Mouse (Mus musculus) intestine, embryonic 15.5 days (tissue): ENCODE measurements around the gene H1foo. TPM values are rescaled to one million over a fixed set of nuclear protein-coding genes. Genes with fewer than 3 reads are reported as not detected.

ENCODE experiments used
- ATAC-seq: fragments of 200-750 bp; cut with Nextera tagmentation; 2 replicates; pipeline ENCODE4 v1.8.0; 2017; ENCODE audit warnings: moderate TSS enrichment, moderate library complexity
- H3K27ac ChIP-seq: fragments of 300-500 bp; sonication (generic); 2 replicates; pipeline ENCODE4 v1.5.1; 2015; ENCODE audit warnings: mild to moderate bottlenecking, inconsistent platforms
- H3K27me3 ChIP-seq: fragments of 300-500 bp; sonication (generic); replicated peaks from 2 replicates; pipeline ENCODE4 v1.6.1; 2015; ENCODE audit warnings: inconsistent platforms
- H3K36me3 ChIP-seq: fragments of 300-500 bp; sonication (generic); 2 replicates; pipeline ENCODE4 v1.6.1; 2015; ENCODE audit warnings: inconsistent platforms
- H3K4me1 ChIP-seq: fragments of 300-500 bp; sonication (generic); replicated peaks from 2 replicates; pipeline ENCODE4 v1.6.1; 2015; ENCODE audit warnings: inconsistent platforms
- H3K4me2 ChIP-seq: fragments of 300-500 bp; sonication (generic); replicated peaks from 2 replicates; pipeline ENCODE4 v1.6.1; 2015; ENCODE audit warnings: mild to moderate bottlenecking, inconsistent platforms
- H3K4me3 ChIP-seq: fragments of 300-500 bp; sonication (generic); replicated peaks from 2 replicates; pipeline ENCODE4 v1.5.1; 2015; ENCODE audit warnings: inconsistent platforms
- H3K9ac ChIP-seq: fragments of 300-500 bp; sonication (generic); 2 replicates; pipeline ENCODE4 v1.6.1; 2015; ENCODE audit warnings: inconsistent platforms
- H3K9me3 ChIP-seq: fragments of 300-500 bp; sonication (generic); 2 replicates; pipeline ENCODE4 v1.6.1; 2016; ENCODE audit warnings: inconsistent platforms
- WGBS: fragments of 180-500 bp; shearing (Covaris S2); methylation state at CpG from one replicate; pipeline ENCODE4 v1.1.7; 2015; 5-methylcytosine and 5-hydroxymethylcytosine counted together
- polyA plus RNA-seq: library from polyadenylated mRNA; unstranded; fragments of >200 nt; fragmentation: Nextera tagmentation; extraction: Ambion mirVana; gene quantifications from 2 replicates; pipeline ENCODE4 v1.2.1, GENCODE M21; 2015

Gene H1foo
- polyA plus RNA-seq, 1 experiment from 2014 or later: not detected

DNA sequence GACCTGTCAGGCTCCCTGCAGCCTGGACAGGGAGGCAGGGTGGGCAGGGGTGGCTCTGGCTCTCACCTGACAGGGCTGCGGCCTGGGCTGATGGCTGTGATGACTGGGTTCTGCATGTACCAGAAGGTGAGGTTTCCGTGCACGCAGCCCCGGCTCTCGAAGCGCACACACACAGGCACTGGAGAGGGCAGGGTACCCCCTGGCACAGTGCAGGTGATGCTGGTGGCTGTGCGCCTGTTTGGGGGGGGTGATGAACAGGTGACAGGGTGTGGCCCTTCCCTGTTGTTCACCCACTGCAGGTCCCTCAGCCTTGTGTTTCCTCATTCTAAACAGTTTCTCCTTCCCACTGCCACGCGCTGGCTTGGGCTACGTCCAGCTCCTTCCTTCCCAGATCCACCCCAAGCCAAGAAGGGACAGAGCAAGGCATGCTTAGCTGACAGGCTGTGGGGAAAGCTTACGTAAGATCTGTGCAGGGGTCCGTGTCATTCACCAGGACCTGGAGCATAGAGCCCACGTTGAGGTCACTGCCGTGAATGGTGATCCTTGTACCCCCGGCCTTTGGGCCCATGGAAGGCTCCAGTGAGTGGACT is 22.6 kb downstream of the H1foo start:
- no peak for ATAC-seq
- Histone ChIP-seq H3K36me3 (peaks cover 10% of the 10 kb centered on the region), H3K9ac (no peak overlapping the region), H3K27ac (no peak overlapping the region), H3K4me1 (peaks cover 13% of the 10 kb centered on the region), H3K4me2 (no peak overlapping the region), H3K4me3 (no peak overlapping the region), H3K27me3 (no peaks in the 10 kb centered on the region), H3K9me3 (no peaks in the 10 kb centered on the region)
- 90% methylated on average over 15 of the region's 15 CpGs for WGBS

DNA sequence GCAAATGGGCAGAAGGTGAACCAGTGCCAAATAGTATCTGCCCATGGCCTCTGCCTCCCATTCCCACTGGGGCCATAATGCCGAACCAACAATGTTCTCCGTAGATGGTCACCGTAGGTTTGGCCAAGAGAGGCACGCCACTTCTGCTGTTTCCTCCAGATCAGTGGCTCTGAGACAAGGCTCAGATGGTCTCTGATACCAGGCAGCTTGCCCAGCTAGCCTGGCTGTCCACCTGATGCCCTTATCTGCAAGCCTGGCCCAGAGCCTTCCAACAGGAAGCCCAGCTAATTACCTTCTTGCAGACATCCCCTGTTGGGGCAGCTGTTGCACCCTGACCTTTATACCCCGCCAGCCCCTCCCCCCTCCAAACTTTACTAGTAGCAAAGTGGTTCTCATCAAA is 23.3 kb downstream of the H1foo start:
- Histone ChIP-seq H3K36me3 (peaks cover 10% of the 10 kb centered on the region; the same call in 1 of the 2 replicates), H3K27me3 (no peaks in the 10 kb centered on the region)

DNA sequence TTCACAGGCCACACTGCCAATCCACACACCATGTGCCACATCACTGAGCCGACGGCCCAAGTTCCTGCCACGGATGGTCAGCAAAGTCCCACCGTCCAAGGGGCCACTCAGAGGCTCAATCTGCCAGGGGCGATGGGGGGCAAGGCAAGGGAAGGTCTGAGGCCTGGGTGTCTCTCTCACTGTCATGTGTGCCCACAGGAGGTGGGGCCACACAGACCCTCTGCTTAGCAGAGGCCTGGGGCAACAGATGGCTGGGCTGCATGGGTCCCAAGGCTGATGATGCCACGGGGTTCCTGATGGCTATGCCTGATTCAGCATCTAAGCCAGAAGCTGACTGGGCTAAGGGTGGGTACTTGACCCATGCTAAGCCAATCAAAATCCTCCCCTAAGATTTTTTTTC is 24.0 kb downstream of the H1foo start:
- 87% methylated on average over 6 of the region's 6 CpGs for WGBS
- H3K27me3 ChIP-seq: no peaks in the 10 kb centered on the region
- no peak for ATAC-seq
- no peak overlapping the region for H3K4me3 ChIP-seq
- peaks cover 10% of the 10 kb centered on the region; the same call in 1 of the 2 replicates for H3K36me3 ChIP-seq
- H3K4me1 ChIP-seq: peaks cover 25% of the 10 kb centered on the region
- no peak overlapping the region for H3K4me2 ChIP-seq
- no peaks in the 10 kb centered on the region for H3K9me3 ChIP-seq
- no peak overlapping the region for H3K9ac ChIP-seq
- H3K27ac ChIP-seq: no peak overlapping the region

More for the DNA sequence above, 23.3 kb downstream of the H1foo start:
- H3K9me3 ChIP-seq: no peaks in the 10 kb centered on the region
- ATAC-seq: no peak
- no peak overlapping the region for H3K27ac ChIP-seq
- peaks cover 20% of the 10 kb centered on the region for H3K4me1 ChIP-seq
- H3K4me3 ChIP-seq: no peak overlapping the region
- no peak overlapping the region for H3K9ac ChIP-seq
- WGBS: 82% methylated on average over 5 of the region's 5 CpGs
- H3K4me2 ChIP-seq: no peak overlapping the region

DNA sequence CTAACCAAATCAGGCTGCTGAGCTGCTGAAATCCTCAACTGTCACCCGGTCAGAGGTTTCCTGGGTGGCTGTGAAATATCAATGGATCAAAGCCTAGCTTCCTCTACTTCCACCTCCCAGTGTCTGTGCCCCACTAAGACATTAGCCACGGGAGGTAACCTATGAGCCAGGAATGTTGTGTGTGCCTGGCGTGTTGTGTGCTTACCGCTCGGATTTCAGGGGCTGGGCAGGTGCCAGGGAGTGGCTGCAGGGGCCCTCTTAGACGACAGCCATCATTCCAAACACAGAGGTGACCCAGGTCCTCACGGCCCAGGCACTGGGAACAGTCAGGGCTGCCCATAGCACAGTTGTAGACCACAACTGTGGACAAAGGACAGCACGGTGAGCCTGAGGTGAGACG is 24.4 kb downstream of the H1foo start:
- no peaks in the 10 kb centered on the region for H3K9me3 ChIP-seq
- no peak overlapping the region for H3K27ac ChIP-seq
- no peak overlapping the region for H3K4me2 ChIP-seq
- no peak overlapping the region for H3K4me3 ChIP-seq
- peaks cover 25% of the 10 kb centered on the region for H3K4me1 ChIP-seq
- no peak overlapping the region for H3K9ac ChIP-seq
- WGBS: 75% methylated on average over 9 of the region's 9 CpGs
- no peaks in the 10 kb centered on the region for H3K27me3 ChIP-seq
- ATAC-seq: no peak
- peaks cover 9% of the 10 kb centered on the region; the same call in 1 of the 2 replicates for H3K36me3 ChIP-seq

DNA sequence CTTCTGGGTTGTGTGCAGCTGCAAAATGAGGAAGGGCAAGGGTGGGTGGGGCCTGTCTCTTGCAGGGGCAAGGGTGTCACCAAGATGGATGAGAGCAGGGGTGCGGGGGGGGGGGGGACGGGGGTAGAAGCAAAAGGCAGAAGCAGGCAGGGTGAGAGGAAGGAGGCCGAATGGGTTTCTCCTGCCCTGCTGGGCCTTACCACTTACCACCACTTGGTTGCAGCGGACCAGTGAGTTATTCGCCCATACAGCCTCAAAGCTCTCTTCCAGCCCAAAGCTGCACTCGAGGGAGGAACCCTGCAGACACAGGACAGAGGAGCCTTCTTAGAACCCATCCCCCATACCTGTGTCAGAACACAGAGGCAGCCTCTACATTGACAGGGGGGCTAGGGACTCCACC is 25.2 kb downstream of the H1foo start:
- ATAC-seq: no peak
- Histone ChIP-seq H3K4me3 (no peak overlapping the region), H3K27ac (no peak overlapping the region), H3K9ac (no peak overlapping the region), H3K4me1 (peaks cover 25% of the 10 kb centered on the region), H3K4me2 (no peak overlapping the region), H3K36me3 (peaks cover 7% of the 10 kb centered on the region; the same call in 1 of the 2 replicates), H3K27me3 (no peaks in the 10 kb centered on the region), H3K9me3 (no peaks in the 10 kb centered on the region)
- WGBS: 73% methylated on average over 4 of the region's 6 CpGs

DNA sequence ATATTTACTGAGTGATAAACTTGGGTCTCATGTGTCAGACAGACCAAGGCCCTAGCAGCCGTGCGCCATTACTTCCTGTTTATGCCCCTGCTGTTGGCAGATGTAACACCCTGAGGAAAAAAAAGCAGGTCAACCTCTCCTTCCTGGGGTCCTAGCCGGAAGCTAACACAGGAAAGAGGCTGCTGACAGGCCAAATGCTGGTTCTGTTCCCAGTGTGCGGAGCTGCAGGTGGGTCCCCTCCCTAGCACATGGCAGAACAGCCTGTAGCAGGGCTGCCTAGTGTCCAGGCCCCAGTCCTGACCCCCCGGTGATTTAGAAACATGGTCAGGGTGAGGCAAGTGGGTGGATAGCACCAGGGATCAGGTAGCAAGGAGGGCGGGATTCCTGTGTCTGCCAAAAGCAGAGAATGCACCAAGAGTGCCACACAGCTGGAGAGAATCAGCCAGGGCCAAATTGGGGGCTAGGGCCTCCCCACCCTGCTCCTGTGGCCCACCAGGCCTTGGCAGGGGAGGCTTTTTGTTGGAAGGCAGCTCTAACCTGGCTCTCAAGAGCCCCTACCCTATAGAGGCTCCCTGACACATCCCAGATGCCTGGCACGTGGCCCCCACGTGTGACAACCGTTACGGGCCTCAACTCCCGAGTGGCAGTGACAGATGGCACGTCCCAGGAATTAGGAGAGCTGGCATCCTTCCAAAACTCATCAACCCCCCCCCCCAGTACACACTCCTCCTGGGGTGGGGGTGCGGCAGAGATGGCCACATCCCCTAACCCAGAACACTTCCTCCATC is 26.7 kb downstream of the H1foo start:
- no peak for ATAC-seq
- WGBS: 39% methylated on average over 13 of the region's 13 CpGs
- Histone ChIP-seq H3K4me3 (no peak overlapping the region), H3K27ac (no peak overlapping the region), H3K27me3 (no peaks in the 10 kb centered on the region), H3K36me3 (peaks cover 12% of the 10 kb centered on the region; the same call in 1 of the 2 replicates), H3K4me1 (peaks cover 25% of the 10 kb centered on the region), H3K9me3 (no peaks in the 10 kb centered on the region), H3K4me2 (no peak overlapping the region), H3K9ac (no peak overlapping the region)

DNA sequence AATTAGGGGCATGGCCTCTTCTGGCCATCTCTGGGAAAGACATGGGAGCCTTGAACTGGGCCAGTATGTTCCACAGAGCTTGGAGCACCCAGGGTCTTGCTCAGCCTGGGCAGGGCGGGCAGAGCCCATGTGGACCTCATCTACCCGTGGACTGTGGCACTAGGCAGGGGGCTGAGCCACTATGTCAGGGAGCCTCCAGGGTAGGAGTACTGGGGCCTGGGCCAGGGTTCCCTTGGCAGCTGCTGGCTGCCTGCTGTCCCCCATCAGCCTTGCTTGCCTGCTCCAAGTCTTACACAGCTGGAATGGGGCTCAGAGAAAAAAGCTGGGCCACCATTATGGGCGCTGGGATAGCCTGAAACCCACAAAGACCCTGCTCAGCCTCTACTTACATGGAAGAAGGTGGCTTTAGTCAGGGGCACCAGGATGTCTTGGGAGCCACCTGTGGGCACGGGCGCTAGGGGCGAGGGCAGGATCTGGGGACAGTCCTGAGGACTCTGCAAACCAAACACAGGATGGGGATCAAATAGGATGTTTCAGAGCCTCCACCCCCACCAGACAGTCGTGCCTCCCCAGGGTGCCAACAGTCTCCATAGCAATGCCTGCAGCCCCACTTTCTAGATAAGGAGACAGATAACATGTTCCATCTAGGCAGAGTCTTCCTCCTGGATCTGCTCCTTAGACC is 27.5 kb downstream of the H1foo start:
- 77% methylated on average over 7 of the region's 7 CpGs for WGBS
- peaks cover 12% of the 10 kb centered on the region; the same call in 1 of the 2 replicates for H3K36me3 ChIP-seq
- no peak overlapping the region for H3K4me2 ChIP-seq
- no peak overlapping the region for H3K27ac ChIP-seq
- peaks cover 25% of the 10 kb centered on the region for H3K4me1 ChIP-seq
- H3K4me3 ChIP-seq: no peak overlapping the region
- H3K27me3 ChIP-seq: no peaks in the 10 kb centered on the region
- no peaks in the 10 kb centered on the region for H3K9me3 ChIP-seq
- no peak overlapping the region for H3K9ac ChIP-seq
- no peak for ATAC-seq

DNA sequence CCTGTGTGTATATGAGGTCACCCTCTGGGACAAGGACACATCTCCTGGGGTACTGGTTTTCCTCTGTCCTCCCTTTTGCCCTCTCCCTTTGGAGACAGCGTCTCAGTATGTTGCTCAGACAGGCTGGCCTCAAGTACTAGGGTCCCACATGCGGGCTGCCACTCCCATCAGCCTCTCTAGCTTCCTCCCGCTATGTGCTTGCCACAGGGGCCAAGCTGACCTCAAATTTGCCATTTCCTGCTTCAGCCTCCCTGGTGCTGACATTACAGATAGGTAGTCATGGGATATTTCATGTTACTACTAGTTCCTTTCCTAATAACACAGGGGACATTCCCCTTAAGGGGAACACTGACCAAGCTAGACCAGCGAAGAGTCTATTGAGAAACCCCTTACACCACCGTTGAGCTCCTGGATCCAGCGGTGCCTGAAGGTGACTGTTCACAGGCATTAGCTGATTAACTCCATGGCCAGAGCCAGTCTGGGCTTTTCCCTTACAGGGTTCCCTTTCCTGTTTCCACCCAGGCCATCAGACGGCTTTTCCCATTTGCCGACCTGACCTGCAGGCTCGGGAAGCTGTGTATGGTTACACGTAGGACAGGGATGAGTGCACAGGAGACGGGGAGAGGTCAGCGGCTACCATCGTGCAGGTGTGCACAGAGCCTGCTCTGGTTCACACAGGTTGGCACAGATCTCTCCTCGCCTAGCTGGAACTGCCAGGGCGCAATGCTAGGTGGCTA is 28.6 kb downstream of the H1foo start:
- Histone ChIP-seq H3K9ac (no peak overlapping the region), H3K36me3 (0 out of 2 replicates have a peak, but pooled peaks cover 5% of the 10 kb centered on the region), H3K4me3 (no peak overlapping the region), H3K27ac (no peak overlapping the region), H3K9me3 (no peaks in the 10 kb centered on the region), H3K4me1 (peaks cover 25% of the 10 kb centered on the region), H3K4me2 (no peak overlapping the region), H3K27me3 (no peaks in the 10 kb centered on the region)
- 89% methylated on average over 15 of the region's 15 CpGs for WGBS
- no peak for ATAC-seq

DNA sequence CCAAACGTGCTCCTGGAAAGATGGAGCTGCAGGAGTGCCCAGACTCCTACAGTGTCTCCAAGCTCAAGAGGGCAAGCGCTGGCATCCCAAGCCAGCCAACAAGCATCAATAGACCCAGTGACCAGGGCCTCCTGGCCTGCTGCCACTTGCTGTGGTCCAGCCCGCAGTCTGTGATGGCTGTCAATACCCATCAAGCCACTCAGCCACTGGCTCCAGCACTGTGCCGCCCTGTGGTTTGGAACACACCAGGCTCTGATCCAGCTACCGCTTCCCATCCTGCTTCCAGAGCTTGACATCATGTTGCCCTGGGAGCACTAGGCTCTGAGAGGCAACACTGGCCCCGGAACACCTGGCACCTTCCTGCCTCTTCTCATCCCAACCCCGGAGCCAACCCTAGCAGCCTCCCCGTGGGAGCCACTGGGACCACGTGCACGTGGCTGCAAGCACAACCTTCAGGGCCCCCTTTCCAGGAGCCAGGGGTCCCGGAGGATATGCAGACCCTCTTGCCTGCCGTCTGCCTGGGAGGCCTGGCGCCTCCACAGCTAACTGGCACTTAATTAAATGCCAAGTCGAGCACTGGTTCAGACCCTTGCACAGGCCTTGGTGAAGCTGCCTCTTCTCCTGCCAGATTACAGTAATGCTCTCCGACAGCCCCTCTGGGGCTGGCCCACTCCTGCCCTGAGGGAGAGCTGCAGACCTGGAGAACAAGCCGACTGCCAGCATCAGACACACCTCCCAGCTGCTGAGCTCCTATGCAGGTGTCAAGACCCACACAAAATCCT is 29.3 kb downstream of the H1foo start:
- Histone ChIP-seq H3K9ac (no peak overlapping the region), H3K36me3 (0 out of 2 replicates have a peak, but pooled peaks cover 5% of the 10 kb centered on the region), H3K27me3 (no peaks in the 10 kb centered on the region), H3K9me3 (no peaks in the 10 kb centered on the region), H3K27ac (peak overlapping the region; percentile 40), H3K4me2 (no peak overlapping the region), H3K4me3 (no peak overlapping the region), H3K4me1 (peaks cover 28% of the 10 kb centered on the region)
- no peak for ATAC-seq
- 78% methylated on average over 16 of the region's 16 CpGs for WGBS

DNA sequence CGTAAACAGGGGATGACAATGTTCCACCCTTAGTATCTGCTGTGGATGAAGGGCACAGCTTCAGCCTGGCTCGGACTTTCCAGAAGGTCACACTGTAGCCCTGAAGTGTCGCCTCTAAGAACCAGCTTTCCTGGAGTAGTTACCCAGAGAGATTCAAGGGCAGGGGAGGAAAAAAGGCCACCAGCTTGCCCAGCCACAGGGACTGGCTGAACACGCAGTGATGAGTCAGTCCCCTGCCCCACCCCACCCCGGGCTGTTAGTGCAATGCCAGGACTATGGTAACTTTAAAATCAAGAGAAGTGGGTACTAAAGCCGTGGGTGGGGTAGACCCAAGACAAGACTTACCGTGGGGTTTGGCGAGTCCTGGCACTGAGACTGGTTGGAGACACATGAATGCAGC is 30.9 kb downstream of the H1foo start:
- no peak overlapping the region for H3K9ac ChIP-seq
- no peak for ATAC-seq
- H3K9me3 ChIP-seq: no peaks in the 10 kb centered on the region
- no peak overlapping the region for H3K4me3 ChIP-seq
- 0 out of 2 replicates have a peak, but pooled peaks cover 5% of the 10 kb centered on the region for H3K36me3 ChIP-seq
- H3K4me2 ChIP-seq: no peak overlapping the region
- WGBS: 83% methylated on average over 8 of the region's 8 CpGs
- no peak overlapping the region for H3K27ac ChIP-seq
- peaks cover 32% of the 10 kb centered on the region for H3K4me1 ChIP-seq
- no peaks in the 10 kb centered on the region for H3K27me3 ChIP-seq

DNA sequence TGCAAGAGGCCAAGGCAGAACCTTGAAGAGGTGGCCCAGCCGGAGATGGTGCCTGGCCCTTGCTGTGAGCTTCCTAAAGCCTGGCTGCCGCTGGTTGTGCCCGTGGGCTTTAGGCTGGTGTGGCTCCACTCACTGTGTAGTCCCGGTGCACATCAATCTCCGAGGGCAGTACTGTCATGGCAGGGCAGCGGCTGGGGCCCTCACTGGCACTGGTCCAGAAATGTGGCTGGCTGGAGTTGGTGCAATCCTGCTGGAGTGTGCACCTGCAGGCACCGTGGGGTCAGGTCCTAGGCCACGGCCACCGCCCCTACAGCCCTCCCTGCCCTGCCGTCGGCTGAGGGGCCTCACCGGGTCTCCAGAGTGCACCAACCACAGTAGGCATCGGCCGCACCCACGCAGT is 33.1 kb downstream of the H1foo start:
- Histone ChIP-seq H3K9me3 (no peaks in the 10 kb centered on the region), H3K9ac (no peak overlapping the region), H3K27ac (no peak overlapping the region), H3K4me3 (no peak overlapping the region), H3K4me2 (no peak overlapping the region), H3K36me3 (0 out of 2 replicates have a peak, but pooled peaks cover 5% of the 10 kb centered on the region), H3K27me3 (no peaks in the 10 kb centered on the region), H3K4me1 (peaks cover 16% of the 10 kb centered on the region)
- no peak for ATAC-seq
- WGBS: 82% methylated on average over 15 of the region's 15 CpGs
